Mouse (Mus musculus) heart, embryonic 13.5 days (tissue): ENCODE results near the gene Itgb1. TPM values are rescaled to one million over a fixed set of nuclear protein-coding genes. Genes with fewer than 3 reads are reported as not detected.

Experiments
- ATAC-seq: fragments of 200-750 bp; cut with Nextera tagmentation; 2 replicates; pipeline ENCODE4 v1.8.0; 2017; ENCODE audit warnings: moderate TSS enrichment; ENCODE audit not compliant: insufficient number of reproducible peaks, low FRiP score, low TSS enrichment; ENCODE audit errors: extremely low read depth
- H3K27ac ChIP-seq: fragments of 300-500 bp; sonication (generic); replicated peaks from 2 replicates; pipeline ENCODE4 v1.5.1; 2015; ENCODE audit warnings: moderate library complexity, mild to moderate bottlenecking, inconsistent platforms
- H3K27me3 ChIP-seq: fragments of 300-500 bp; sonication (generic); replicated peaks from 2 replicates; pipeline ENCODE4 v1.6.1; 2015; ENCODE audit warnings: mild to moderate bottlenecking, inconsistent platforms
- H3K36me3 ChIP-seq: fragments of 300-500 bp; sonication (generic); 2 replicates; pipeline ENCODE4 v1.6.1; 2015; ENCODE audit warnings: mild to moderate bottlenecking, inconsistent platforms
- H3K4me1 ChIP-seq: fragments of 300-500 bp; sonication (generic); 2 replicates; pipeline ENCODE4 v1.6.1; 2015; ENCODE audit warnings: inconsistent platforms
- H3K4me2 ChIP-seq: fragments of 300-500 bp; sonication (generic); 2 replicates; pipeline ENCODE4 v1.6.1; 2015; ENCODE audit warnings: inconsistent platforms, mild to moderate bottlenecking, moderate library complexity
- H3K4me3 ChIP-seq: fragments of 300-500 bp; sonication (generic); 2 replicates; pipeline ENCODE4 v1.5.1; 2015; ENCODE audit warnings: moderate library complexity, mild to moderate bottlenecking, inconsistent platforms
- H3K9ac ChIP-seq: fragments of 300-500 bp; sonication (generic); 2 replicates; pipeline ENCODE4 v1.6.1; 2015; ENCODE audit warnings: inconsistent platforms, mild to moderate bottlenecking, moderate library complexity
- H3K9me3 ChIP-seq: fragments of 300-500 bp; sonication (generic); 2 replicates; pipeline ENCODE4 v1.6.1; 2016; ENCODE audit warnings: inconsistent platforms
- WGBS: fragments of 180-500 bp; shearing (Covaris S2); methylation state at CpG from one replicate; pipeline ENCODE4 v1.1.7; 2015; ENCODE audit warnings: mixed read lengths; 5-methylcytosine and 5-hydroxymethylcytosine counted together
- polyA plus RNA-seq: library from polyadenylated mRNA; unstranded; fragments of >200 nt; fragmentation: Nextera tagmentation; extraction: Ambion mirVana; gene quantifications from 2 replicates; pipeline ENCODE4 v1.2.1, GENCODE M21; 2015

Itgb1 gene
- polyA plus RNA-seq, 1 experiment from 2014 or later: 304 TPM

GRCm38 (mm10) chr8:128684609-128685506 is 596 bp upstream of the Itgb1 start:
- peak overlapping the region; percentile 75 for H3K4me2 ChIP-seq
- WGBS: 11% methylated on average over 25 of the region's 25 CpGs
- peaks cover 32% of the 10 kb centered on the region for H3K4me1 ChIP-seq
- no peaks in the 10 kb centered on the region for H3K36me3 ChIP-seq
- no peaks in the 10 kb centered on the region for H3K9me3 ChIP-seq
- H3K27me3 ChIP-seq: no peaks in the 10 kb centered on the region
- peak overlapping the region; percentile 100 for H3K27ac ChIP-seq
- H3K4me3 ChIP-seq: peak overlapping the region; percentile 73
- H3K9ac ChIP-seq: peak overlapping the region; percentile 97
- ATAC-seq: no peak; the same call in 1 of the 2 replicates

- peak overlapping the region; percentile 73 for H3K4me3 ChIP-seq
- no peak for ATAC-seq
- 0% methylated on average over 2 of the region's 2 CpGs for WGBS
- H3K9ac ChIP-seq: peak overlapping the region; percentile 97
- no peaks in the 10 kb centered on the region for H3K9me3 ChIP-seq
- no peaks in the 10 kb centered on the region for H3K36me3 ChIP-seq
- peak overlapping the region; percentile 75 for H3K4me2 ChIP-seq
- H3K4me1 ChIP-seq: peaks cover 36% of the 10 kb centered on the region
- no peaks in the 10 kb centered on the region for H3K27me3 ChIP-seq
- peak overlapping the region; percentile 100 for H3K27ac ChIP-seq
Measured at GRCm38 (mm10) chr8:128686429-128686990, 1.1 kb downstream of the Itgb1 start.

- no peak overlapping the region for H3K27ac ChIP-seq
- 0 out of 2 replicates have a peak overlapping the region, but pooled peaks have one; percentile 22 for H3K4me3 ChIP-seq
- H3K27me3 ChIP-seq: no peaks in the 10 kb centered on the region
- no peak for ATAC-seq
- H3K4me1 ChIP-seq: peaks cover 52% of the 10 kb centered on the region
- H3K9me3 ChIP-seq: no peaks in the 10 kb centered on the region
- H3K4me2 ChIP-seq: peak overlapping the region; percentile 75
- peak overlapping the region; percentile 58; the same call in 1 of the 2 replicates for H3K9ac ChIP-seq
- no peaks in the 10 kb centered on the region for H3K36me3 ChIP-seq
- WGBS: 46% methylated on average over 3 of the region's 3 CpGs
Measured at GRCm38 (mm10) chr8:128688679-128689078, 3.2 kb downstream of the Itgb1 start.

GRCm38 (mm10) chr8:128690056-128690455 is 4.6 kb downstream of the Itgb1 start:
- ATAC-seq: no peak
- 85% methylated on average over 1 of the region's 1 CpGs for WGBS

GRCm38 (mm10) chr8:128696701-128697397 is 11.4 kb downstream of the Itgb1 start:
- Histone ChIP-seq H3K4me3 (no peak overlapping the region), H3K9ac (no peak overlapping the region), H3K4me2 (no peak overlapping the region), H3K4me1 (peaks cover 72% of the 10 kb centered on the region), H3K27ac (no peak overlapping the region), H3K27me3 (no peaks in the 10 kb centered on the region), H3K9me3 (no peaks in the 10 kb centered on the region), H3K36me3 (0 out of 2 replicates have a peak, but pooled peaks cover 4% of the 10 kb centered on the region)
- no peak for ATAC-seq
- whole genome bisulfite sequencing: 88% methylated on average over 1 of the region's 1 CpGs

More at GRCm38 (mm10) chr8:128690056-128690455, 4.6 kb downstream of the Itgb1 start:
- Histone ChIP-seq H3K4me2 (peak overlapping the region; percentile 24), H3K27ac (0 out of 2 replicates have a peak overlapping the region, but pooled peaks have one; percentile 32), H3K27me3 (no peaks in the 10 kb centered on the region), H3K9me3 (no peaks in the 10 kb centered on the region), H3K9ac (no peak overlapping the region), H3K4me3 (no peak overlapping the region; the same call in 1 of the 2 replicates), H3K36me3 (no peaks in the 10 kb centered on the region), H3K4me1 (peaks cover 60% of the 10 kb centered on the region)

GRCm38 (mm10) chr8:128697945-128698344 is 12.5 kb downstream of the Itgb1 start:
- no peaks in the 10 kb centered on the region for H3K9me3 ChIP-seq
- peaks cover 65% of the 10 kb centered on the region for H3K4me1 ChIP-seq
- H3K4me2 ChIP-seq: no peak overlapping the region
- no peaks in the 10 kb centered on the region for H3K27me3 ChIP-seq
- H3K27ac ChIP-seq: no peak overlapping the region
- no peak overlapping the region for H3K4me3 ChIP-seq
- ATAC-seq: no peak
- WGBS: 54% methylated on average over 3 of the region's 3 CpGs
- no peak overlapping the region for H3K9ac ChIP-seq
- H3K36me3 ChIP-seq: 0 out of 2 replicates have a peak, but pooled peaks cover 4% of the 10 kb centered on the region

GRCm38 (mm10) chr8:128704376-128704775 is 18.9 kb downstream of the Itgb1 start:
- no peak for ATAC-seq
- 0 out of 2 replicates have a peak overlapping the region, but pooled peaks have one; percentile 8 for H3K27ac ChIP-seq
- WGBS: 57% methylated on average over 1 of the region's 1 CpGs
- no peaks in the 10 kb centered on the region for H3K9me3 ChIP-seq
- peaks cover 33% of the 10 kb centered on the region for H3K36me3 ChIP-seq
- peaks cover 34% of the 10 kb centered on the region for H3K4me1 ChIP-seq
- no peaks in the 10 kb centered on the region for H3K27me3 ChIP-seq
- H3K9ac ChIP-seq: no peak overlapping the region
- H3K4me2 ChIP-seq: no peak overlapping the region
- no peak overlapping the region for H3K4me3 ChIP-seq

GRCm38 (mm10) chr8:128704836-128705235 is 19.4 kb downstream of the Itgb1 start:
- ATAC-seq: no peak
- no peak overlapping the region for H3K4me2 ChIP-seq
- H3K9me3 ChIP-seq: no peaks in the 10 kb centered on the region
- H3K4me1 ChIP-seq: peaks cover 29% of the 10 kb centered on the region
- H3K4me3 ChIP-seq: no peak overlapping the region
- H3K9ac ChIP-seq: no peak overlapping the region
- H3K27ac ChIP-seq: no peak overlapping the region
- peaks cover 38% of the 10 kb centered on the region for H3K36me3 ChIP-seq
- no peaks in the 10 kb centered on the region for H3K27me3 ChIP-seq
- WGBS: 90% methylated on average over 2 of the region's 2 CpGs

GRCm38 (mm10) chr8:128709261-128709660 is 23.8 kb downstream of the Itgb1 start:
- no peak for ATAC-seq
- 45% methylated on average over 3 of the region's 3 CpGs for WGBS
- no peak overlapping the region for H3K4me2 ChIP-seq
- H3K27me3 ChIP-seq: no peaks in the 10 kb centered on the region
- no peak overlapping the region for H3K4me3 ChIP-seq
- H3K27ac ChIP-seq: no peak overlapping the region
- no peak overlapping the region for H3K9ac ChIP-seq
- H3K36me3 ChIP-seq: peaks cover 82% of the 10 kb centered on the region
- H3K9me3 ChIP-seq: no peaks in the 10 kb centered on the region
- H3K4me1 ChIP-seq: peaks cover 9% of the 10 kb centered on the region

- H3K9ac ChIP-seq: no peak overlapping the region
- no peak for ATAC-seq
- no peak overlapping the region for H3K4me3 ChIP-seq
- no peaks in the 10 kb centered on the region for H3K27me3 ChIP-seq
- no peak overlapping the region for H3K27ac ChIP-seq
- peaks cover 92% of the 10 kb centered on the region for H3K36me3 ChIP-seq
- H3K4me1 ChIP-seq: no peaks in the 10 kb centered on the region
- H3K4me2 ChIP-seq: no peak overlapping the region
- H3K9me3 ChIP-seq: no peaks in the 10 kb centered on the region
Measured at GRCm38 (mm10) chr8:128716184-128716583, 30.7 kb downstream of the Itgb1 start.

GRCm38 (mm10) chr8:128724819-128725218 is 39.4 kb downstream of the Itgb1 start:
- Histone ChIP-seq H3K4me2 (no peak overlapping the region), H3K4me3 (no peak overlapping the region), H3K27ac (no peak overlapping the region), H3K4me1 (no peaks in the 10 kb centered on the region), H3K9ac (no peak overlapping the region), H3K9me3 (no peaks in the 10 kb centered on the region), H3K27me3 (no peaks in the 10 kb centered on the region), H3K36me3 (peaks cover 82% of the 10 kb centered on the region)
- no peak for ATAC-seq
- 62% methylated on average over 1 of the region's 1 CpGs for WGBS
